Mouse (Mus musculus): ENCODE measurements around the gene A630076J17Rik. TPM values are rescaled to one million over a fixed set of nuclear protein-coding genes. Genes with fewer than 3 reads are reported as not detected.
A peak's percentile ranks its signal among the peaks of the same experiment; 100 is the strongest.

The A630076J17Rik gene
- polyA plus RNA-seq, 1 experiment from 2014 or later, result 0.54 TPM

DNA sequence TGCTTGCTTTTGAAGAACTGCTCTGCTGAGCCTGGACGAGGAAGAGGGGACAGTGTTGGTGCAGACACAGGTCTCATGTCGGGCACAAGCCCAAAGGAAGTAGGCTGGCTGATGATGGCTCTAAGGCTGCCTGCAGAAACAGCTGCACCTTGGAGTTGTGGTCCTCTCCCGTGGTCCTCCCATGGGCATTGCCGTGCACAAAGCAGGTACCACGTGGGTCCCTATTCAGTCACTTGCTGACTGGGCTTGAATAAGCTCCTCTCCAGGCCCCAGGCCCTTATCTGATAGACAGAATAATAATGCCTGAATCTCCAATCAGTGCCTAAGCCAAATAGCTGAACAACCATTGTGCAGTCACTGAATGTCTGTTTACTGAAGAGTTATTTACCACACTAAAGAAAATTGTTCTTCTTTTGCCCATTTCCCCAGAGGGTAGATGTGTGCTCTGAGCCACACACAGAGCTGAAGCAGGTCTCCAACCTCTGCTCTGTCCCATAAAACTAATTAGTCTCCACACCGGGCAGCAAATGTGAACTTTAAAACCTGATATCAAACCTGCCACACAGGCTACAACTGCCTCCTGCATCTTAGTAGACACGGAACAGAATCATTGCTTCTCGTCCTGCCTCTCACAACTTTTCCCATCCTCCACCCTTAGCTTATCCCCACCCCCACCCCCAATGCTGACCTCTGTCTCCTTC lies 13.9 kb upstream of the A630076J17Rik start:
- no peak overlapping the region for H3K4me3 ChIP-seq (ENCODE audit: low read depth, low read length)
- ATAC-seq (ENCODE audit: insufficient read depth), result no peak
- no peaks in the 10 kb centered on the region for H3K36me3 ChIP-seq (ENCODE audit: insufficient read depth)
- no peaks in the 10 kb centered on the region for H3K4me1 ChIP-seq (ENCODE audit: insufficient read depth)
- 69% methylated on average over 8 of the region's 8 CpGs for WGBS
- H3K27me3 ChIP-seq (ENCODE audit: insufficient read depth, low read length), result no peaks in the 10 kb centered on the region
- no peak overlapping the region for H3K4me2 ChIP-seq
- DNase-seq, result no peak
- no peaks in the 10 kb centered on the region for H3K9me3 ChIP-seq (ENCODE audit: low read depth, low read length)
- no peak for TF ChIP-seq CTCF (IDR thresholded peaks at IDR 0.05; ENCODE audit: low read depth)
- no peak overlapping the region for H3K27ac ChIP-seq (ENCODE audit: low read depth)
- H3K9ac ChIP-seq, result no peak overlapping the region

DNA sequence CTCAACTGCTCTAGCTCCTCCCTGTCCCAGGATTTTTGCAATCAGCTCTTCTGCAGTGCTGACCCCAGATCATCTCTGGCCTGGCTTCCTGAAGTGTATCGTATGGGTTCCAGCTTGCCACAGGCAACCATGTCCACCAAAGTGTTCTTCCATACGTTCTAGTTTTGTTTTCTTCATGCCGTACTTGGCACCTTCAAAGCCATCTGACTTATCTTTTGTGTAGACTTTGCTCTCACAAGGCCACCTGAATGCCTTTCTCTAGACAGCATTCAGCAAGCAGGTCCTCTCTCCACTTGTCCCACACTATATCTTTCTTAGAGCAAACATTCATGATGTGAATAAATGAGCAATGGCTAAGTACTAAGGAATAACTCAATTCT lies 13.3 kb upstream of the A630076J17Rik start:
- TF ChIP-seq CTCF (IDR thresholded peaks at IDR 0.05; ENCODE audit: low read depth), result no peak
- no peak overlapping the region for H3K4me3 ChIP-seq (ENCODE audit: low read depth, low read length)
- WGBS, result 62% methylated on average over 3 of the region's 3 CpGs
- no peaks in the 10 kb centered on the region for H3K36me3 ChIP-seq (ENCODE audit: insufficient read depth)
- H3K9ac ChIP-seq, result no peak overlapping the region
- H3K9me3 ChIP-seq (ENCODE audit: low read depth, low read length), result no peaks in the 10 kb centered on the region
- H3K27ac ChIP-seq (ENCODE audit: low read depth), result no peak overlapping the region
- H3K27me3 ChIP-seq (ENCODE audit: insufficient read depth, low read length), result no peaks in the 10 kb centered on the region
- H3K4me2 ChIP-seq, result no peak overlapping the region
- DNase-seq (no peak), ATAC-seq (ENCODE audit: insufficient read depth) (no peak)
- no peaks in the 10 kb centered on the region for H3K4me1 ChIP-seq (ENCODE audit: insufficient read depth)

DNA sequence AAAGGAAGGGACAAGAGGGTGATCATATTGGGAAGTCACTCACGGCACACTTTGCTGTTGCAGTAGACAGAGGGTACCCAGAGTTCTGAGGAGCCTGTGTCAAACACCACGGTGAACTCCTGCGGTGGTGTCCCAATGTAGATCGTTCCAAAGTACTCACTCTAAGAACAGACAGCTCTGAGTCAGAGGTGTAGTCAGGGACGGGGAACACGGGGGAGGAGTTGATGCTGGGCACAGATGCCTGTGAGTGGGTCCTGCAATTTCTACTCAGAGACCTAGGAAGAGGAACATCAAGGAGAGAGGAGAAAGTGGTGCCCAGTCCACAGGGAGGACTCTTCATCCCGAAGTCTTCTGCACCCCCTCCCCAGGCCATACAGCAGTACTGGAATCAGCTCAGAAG lies 11.8 kb upstream of the A630076J17Rik start:
- H3K4me2 ChIP-seq, result no peak overlapping the region
- H3K4me3 ChIP-seq (ENCODE audit: low read depth, low read length), result no peak overlapping the region
- H3K9ac ChIP-seq, result no peak overlapping the region
- ATAC-seq (ENCODE audit: insufficient read depth) (no peak), DNase-seq (no peak)
- no peaks in the 10 kb centered on the region for H3K27me3 ChIP-seq (ENCODE audit: insufficient read depth, low read length)
- WGBS, result 88% methylated on average over 7 of the region's 7 CpGs
- H3K4me1 ChIP-seq (ENCODE audit: insufficient read depth), result no peaks in the 10 kb centered on the region; the same call in 1 of the 2 replicates
- H3K36me3 ChIP-seq (ENCODE audit: insufficient read depth), result no peaks in the 10 kb centered on the region
- H3K9me3 ChIP-seq (ENCODE audit: low read depth, low read length), result no peaks in the 10 kb centered on the region
- TF ChIP-seq CTCF (IDR thresholded peaks at IDR 0.05; ENCODE audit: low read depth), result no peak
- no peak overlapping the region for H3K27ac ChIP-seq (ENCODE audit: low read depth)

DNA sequence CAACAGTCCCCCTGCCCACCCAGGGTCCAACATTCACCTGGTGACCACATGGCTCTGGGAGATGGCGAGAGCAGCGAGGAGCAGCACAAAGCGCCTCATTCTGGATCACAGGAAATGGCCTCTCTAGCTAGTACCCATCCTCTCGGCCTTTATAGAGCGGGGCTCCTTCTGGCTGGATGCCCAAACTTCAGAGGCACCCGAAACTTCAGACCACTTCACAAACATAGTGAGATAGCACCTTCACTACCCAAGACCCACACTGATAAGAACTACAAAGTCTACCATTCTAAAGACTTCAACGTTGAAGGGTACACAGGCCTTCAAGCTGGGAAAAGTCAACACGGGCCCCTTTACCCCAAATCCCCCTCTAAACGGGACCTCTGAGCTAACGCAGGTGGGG lies 8.8 kb upstream of the A630076J17Rik start, which contains the start of gene Cym:
Gene Cym, minus strand, starts transcription at position 125 of the 400 bp plus-strand sequence.
- no peak within 1 kb of the TSS for H3K27ac ChIP-seq (ENCODE audit: low read depth)
- no peaks in the 10 kb centered on the region for H3K27me3 ChIP-seq (ENCODE audit: insufficient read depth, low read length)
- DNase-seq, result peak; percentile 58
- no peak for TF ChIP-seq CTCF (IDR thresholded peaks at IDR 0.05; ENCODE audit: low read depth)
- no peak within 1 kb of the TSS for H3K4me3 ChIP-seq (ENCODE audit: low read depth, low read length)
- WGBS, result 53% methylated on average over 10 of the region's 10 CpGs
- peak within 1 kb of the TSS; percentile 12; the same call in 1 of the 2 replicates for H3K4me2 ChIP-seq
- ATAC-seq (ENCODE audit: insufficient read depth), result peak; percentile 74
- H3K36me3 ChIP-seq (ENCODE audit: insufficient read depth), result no peaks in the 10 kb centered on the region
- H3K9me3 ChIP-seq (ENCODE audit: low read depth, low read length), result no peaks in the 10 kb centered on the region
- no peak within 1 kb of the TSS for H3K9ac ChIP-seq
- H3K4me1 ChIP-seq (ENCODE audit: insufficient read depth), result no peaks in the 10 kb centered on the region; the same call in 1 of the 2 replicates

DNA sequence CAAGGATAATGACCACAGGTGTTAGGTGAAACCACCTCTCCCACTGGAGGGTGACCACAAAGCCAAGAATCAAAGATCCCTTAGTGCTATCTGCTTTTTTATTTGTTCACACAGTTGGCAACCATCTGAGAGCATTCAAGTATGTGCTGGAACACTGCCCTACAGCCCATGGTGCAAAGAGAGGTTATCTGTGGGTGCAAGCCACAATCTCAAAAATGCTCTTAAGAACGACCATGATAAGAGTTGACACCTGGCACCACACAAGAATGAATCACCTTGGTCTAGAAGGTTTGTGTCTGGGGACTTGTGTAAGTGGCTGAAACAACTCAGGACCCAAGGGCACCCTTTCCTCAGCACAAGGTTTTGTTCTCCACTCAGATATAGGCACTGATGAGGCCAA lies 7.2 kb upstream of the A630076J17Rik start:
- Histone ChIP-seq H3K4me2 (no peak overlapping the region), H3K27ac (ENCODE audit: low read depth) (no peak overlapping the region), H3K9me3 (ENCODE audit: low read depth, low read length) (no peaks in the 10 kb centered on the region), H3K4me1 (ENCODE audit: insufficient read depth) (no peaks in the 10 kb centered on the region; the same call in 1 of the 2 replicates), H3K36me3 (ENCODE audit: insufficient read depth) (no peaks in the 10 kb centered on the region), H3K4me3 (ENCODE audit: low read depth, low read length) (no peak overlapping the region), H3K27me3 (ENCODE audit: insufficient read depth, low read length) (no peaks in the 10 kb centered on the region), H3K9ac (no peak overlapping the region)
- 25% methylated on average over 1 of the region's 1 CpGs for WGBS
- ATAC-seq (ENCODE audit: insufficient read depth) (0 out of 2 replicates have a peak, but pooled peaks have one; percentile 45), DNase-seq (peak; percentile 35)
- no peak for TF ChIP-seq CTCF (IDR thresholded peaks at IDR 0.05; ENCODE audit: low read depth)

DNA sequence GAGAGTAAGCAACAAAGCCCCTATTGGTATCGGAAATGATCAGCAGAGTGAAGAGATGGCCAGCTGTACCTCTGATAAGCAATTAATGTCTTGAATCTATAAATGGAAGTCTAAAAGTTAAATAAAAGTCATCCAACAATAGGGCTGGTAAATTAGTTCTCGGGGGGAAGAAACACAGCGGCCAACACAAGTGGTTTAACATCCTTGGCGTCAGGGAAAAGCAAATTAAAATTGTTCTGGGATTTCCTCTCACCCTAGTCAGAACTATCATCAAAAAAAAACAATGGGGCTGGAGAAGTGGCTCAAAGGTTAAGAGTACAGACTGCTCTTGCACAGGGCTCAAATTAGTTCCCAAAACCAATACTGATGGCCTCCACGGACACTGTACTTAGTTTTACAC lies 4.6 kb upstream of the A630076J17Rik start:
- H3K9ac ChIP-seq, result no peak overlapping the region
- DNase-seq, result no peak
- H3K36me3 ChIP-seq (ENCODE audit: insufficient read depth), result no peaks in the 10 kb centered on the region
- no peak for TF ChIP-seq CTCF (IDR thresholded peaks at IDR 0.05; ENCODE audit: low read depth)
- no peak overlapping the region for H3K27ac ChIP-seq (ENCODE audit: low read depth)
- WGBS, result 78% methylated on average over 5 of the region's 5 CpGs
- H3K4me3 ChIP-seq (ENCODE audit: low read depth, low read length), result no peak overlapping the region
- no peak overlapping the region for H3K4me2 ChIP-seq
- no peaks in the 10 kb centered on the region; the same call in 1 of the 2 replicates for H3K4me1 ChIP-seq (ENCODE audit: insufficient read depth)
- no peak for ATAC-seq (ENCODE audit: insufficient read depth)
- H3K27me3 ChIP-seq (ENCODE audit: insufficient read depth, low read length), result no peaks in the 10 kb centered on the region
- H3K9me3 ChIP-seq (ENCODE audit: low read depth, low read length), result no peaks in the 10 kb centered on the region

DNA sequence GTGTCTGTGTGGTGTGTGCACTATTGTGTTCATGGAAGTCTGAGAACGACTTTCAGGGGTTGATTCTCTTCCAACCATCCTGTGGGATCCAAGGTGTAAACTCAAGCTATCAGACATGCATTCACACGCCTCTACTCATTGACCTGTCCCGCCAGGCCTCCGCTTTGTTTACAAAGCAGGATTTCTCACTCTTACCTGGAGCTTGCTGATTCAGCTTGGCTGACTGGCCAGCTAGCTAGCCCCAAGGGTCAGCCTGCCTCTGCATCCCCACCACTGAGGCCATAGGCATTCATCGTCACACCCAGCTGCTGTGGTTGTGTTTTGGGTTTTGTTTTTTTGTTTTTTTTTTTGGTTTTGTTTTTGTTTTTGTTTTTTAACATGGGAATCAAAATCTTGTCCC lies 1.2 kb upstream of the A630076J17Rik start:
- no peaks in the 10 kb centered on the region for H3K36me3 ChIP-seq (ENCODE audit: insufficient read depth)
- H3K9ac ChIP-seq, result no peak overlapping the region
- H3K27ac ChIP-seq (ENCODE audit: low read depth), result no peak overlapping the region
- no peaks in the 10 kb centered on the region for H3K27me3 ChIP-seq (ENCODE audit: insufficient read depth, low read length)
- no peaks in the 10 kb centered on the region for H3K4me1 ChIP-seq (ENCODE audit: insufficient read depth)
- no peaks in the 10 kb centered on the region for H3K9me3 ChIP-seq (ENCODE audit: low read depth, low read length)
- DNase-seq (no peak), ATAC-seq (ENCODE audit: insufficient read depth) (no peak)
- 59% methylated on average over 5 of the region's 5 CpGs for WGBS
- H3K4me2 ChIP-seq, result no peak overlapping the region
- H3K4me3 ChIP-seq (ENCODE audit: low read depth, low read length), result no peak overlapping the region
- TF ChIP-seq CTCF (IDR thresholded peaks at IDR 0.05; ENCODE audit: low read depth), result no peak
